Mouse (Mus musculus) neural tube, embryonic 10.5 days (tissue): ENCODE data around the gene Ypel3.
"Not testable (repeated sequence)": the region's sequence is repeated elsewhere in the genome, so short reads cannot be mapped to it uniquely, and the experiment has no call there.

ENCODE experiments used
- DNase-seq: peaks from one replicate; pipeline ENCODE4 v3.0.0-alpha.2; 2017; ENCODE audit warnings: low spot score; ENCODE audit errors: extremely low spot score

Gene Ypel3

DNA sequence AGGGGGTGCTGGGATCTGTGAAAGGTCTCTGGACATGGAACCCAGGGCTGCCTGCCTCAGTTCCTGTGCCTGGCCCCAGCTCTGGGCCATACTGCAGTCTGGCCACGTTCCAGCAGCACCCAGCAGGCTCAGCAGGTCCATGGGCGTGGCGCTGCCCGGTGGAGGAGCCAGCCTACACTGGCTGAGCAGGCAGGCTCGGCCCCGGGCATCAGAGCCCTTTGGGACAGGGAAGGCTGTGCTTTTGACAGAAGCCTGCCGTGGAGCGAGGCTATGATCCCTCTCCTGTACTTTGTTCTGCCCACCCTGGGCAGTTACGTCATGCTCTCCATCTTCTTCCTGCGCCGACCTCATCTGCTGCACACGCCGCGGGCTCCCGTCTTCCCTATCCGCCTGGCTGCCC is 10.6 kb upstream of the Ypel3 start, which contains the start of gene Gdpd3:
TSS of gene Gdpd3 (plus strand) at position 134 of the 400 bp plus-strand sequence.
- no peak for DNase-seq

GRCm38 (mm10) chr7:126767001-126767400 is 9.8 kb upstream of the Ypel3 start:
- DNase-seq = no peak

GRCm38 (mm10) chr7:126770784-126771183 is 6.0 kb upstream of the Ypel3 start:
- no peak for DNase-seq

GRCm38 (mm10) chr7:126773351-126773750 is 3.4 kb upstream of the Ypel3 start:
- no peak for DNase-seq

GRCm38 (mm10) chr7:126774463-126774862 is 2.3 kb upstream of the Ypel3 start:
- DNase-seq = no peak

DNA sequence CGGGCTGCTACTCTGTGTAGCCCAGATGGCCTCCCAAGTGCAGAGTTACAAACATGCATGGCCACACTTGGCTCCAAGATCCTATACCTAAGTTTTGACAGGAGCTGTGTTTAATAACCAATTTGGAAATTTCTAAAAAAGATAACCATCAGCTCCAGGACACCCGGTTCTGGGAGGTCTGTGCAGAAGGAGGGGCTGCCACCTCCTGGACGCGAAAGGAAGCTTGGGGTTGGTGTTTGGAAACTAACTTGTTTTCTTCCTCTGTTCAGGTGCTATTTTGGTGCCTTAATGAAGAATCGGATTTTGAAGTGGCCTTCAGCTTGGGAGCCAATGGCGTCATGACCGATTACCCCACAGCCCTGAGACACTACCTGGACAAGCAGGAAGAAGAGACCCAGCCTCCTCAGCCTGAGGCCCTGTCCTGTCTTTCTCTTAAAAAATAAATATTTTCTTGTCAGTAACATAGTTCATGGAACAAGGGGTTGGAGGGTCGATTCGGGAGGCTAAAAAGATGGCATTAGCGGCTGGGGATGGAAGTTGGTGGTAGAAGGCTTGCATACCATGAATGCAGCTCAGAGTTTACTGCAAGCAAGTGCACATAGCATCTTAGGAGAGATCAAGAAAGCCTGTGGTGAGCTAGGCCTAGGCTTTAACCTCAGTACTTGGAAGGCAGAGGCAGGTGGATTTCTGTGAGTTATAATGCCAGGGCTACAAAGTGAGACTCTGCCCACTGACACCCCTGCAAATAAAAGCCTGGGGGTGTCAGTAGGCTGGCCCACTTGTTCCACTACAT is 1.4 kb upstream of the Ypel3 start:
- no peak for DNase-seq

DNA sequence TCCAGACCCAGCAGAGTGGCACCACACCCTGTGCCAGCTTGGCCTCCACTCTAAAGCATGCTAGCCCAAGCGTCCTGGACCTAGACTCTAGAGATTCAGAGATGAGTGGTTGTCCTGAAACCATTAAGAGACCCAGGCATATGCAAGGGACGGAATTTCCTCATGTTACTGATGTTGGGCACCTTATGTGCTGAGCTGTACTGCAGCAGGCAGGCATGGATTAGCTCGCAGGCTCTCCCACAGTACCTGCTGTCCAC is 849 bp upstream of the Ypel3 start:
- no peak for DNase-seq

DNA sequence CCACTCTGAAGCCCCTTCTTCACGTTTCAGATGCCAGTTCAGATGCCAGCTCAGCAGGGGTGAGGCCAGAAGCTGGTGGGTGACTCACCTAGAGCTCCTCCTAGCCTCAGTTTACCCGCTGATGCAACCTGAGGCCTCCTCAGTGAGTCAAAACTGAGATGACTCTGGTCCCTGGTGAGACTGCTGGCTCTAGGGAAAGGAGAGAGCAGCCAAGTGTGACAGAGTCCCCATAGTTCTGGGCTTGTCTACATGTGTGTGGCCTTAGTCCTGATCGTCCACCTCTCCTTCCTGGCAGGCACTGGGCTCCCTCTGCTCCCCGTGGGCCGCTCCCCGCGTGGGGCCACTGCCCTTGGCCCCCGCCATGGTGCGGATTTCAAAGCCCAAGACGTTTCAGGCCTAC is 721 bp downstream of the Ypel3 start:
- DNase-seq = no peak

- no peak for DNase-seq
Measured at GRCm38 (mm10) chr7:126778147-126778546, 1.4 kb downstream of the Ypel3 start.

DNA sequence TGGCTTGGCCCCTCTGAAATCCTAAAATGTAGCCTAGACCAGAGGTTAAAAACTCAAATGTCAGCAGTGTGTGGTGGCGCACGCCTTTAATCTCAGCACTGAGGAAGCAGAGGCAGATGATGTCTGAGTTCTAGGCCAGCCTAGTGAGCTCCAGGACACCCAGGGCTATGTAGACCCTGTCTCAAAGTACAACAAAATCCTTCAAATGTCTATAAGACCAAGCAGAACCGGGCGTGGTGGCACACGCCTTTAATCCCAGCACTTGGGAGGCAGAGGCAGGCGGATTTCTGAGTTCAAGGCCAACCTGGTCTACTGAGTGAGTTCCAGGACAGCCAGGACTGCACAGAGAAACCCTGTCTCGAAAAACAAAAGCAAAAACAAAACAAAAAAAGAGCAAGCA is 2.3 kb downstream of the Ypel3 start:
- DNase-seq = not testable (repeated sequence)

DNA sequence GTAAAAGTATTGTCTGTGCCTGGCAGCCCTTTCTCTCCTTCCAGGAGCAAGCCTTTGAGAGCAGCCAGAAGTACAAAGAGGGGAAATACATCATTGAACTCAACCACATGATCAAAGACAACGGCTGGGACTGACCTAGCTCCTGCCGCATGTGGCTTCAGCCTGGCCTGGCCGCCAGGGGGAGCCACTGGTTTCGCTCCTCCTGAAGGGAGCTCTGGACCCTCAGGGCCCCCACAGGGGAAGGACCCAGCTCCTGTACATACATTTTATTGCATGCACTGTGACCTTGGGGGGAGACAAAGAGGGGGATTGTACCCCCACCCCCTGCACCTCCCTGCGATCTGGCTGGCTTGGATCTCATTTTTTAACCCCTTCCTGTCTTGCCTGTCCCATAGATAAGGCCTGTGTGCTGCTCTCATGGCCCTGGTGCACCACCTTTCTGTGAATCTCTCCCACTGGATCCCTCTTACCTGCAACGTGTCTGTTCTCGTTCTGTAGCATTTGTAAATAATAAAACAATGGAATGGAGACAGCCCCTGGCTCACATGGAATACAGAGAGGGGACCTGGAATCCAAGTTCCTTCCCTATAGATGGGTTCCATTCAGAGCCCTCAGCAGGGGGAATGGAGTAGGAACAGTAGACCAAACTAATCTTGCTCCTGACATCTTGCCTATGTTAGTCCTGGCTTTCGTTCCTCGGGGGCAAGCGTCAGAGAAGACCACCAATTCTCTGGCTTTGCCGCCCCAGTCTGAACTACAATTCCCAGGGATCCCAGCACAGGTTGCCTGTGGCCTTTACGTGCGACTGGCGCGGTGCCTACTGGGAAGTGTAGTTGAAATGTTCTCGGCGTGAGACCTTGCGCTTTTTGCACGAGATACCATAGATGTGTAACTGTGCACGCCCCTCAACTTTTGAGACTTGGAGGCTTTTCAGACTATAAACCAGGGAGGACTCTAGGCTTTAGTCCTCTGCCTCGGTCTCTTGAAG is 3.5 kb downstream of the Ypel3 start:
- DNase-seq = peak; percentile 94

- DNase-seq = no peak
Measured at GRCm38 (mm10) chr7:126780971-126781635, 4.3 kb downstream of the Ypel3 start, which contains the start of gene Tbx6. Tbx6 (plus strand) TSS chr7:126781483.

- DNase-seq = no peak
Measured at GRCm38 (mm10) chr7:126781661-126782370, 5.1 kb downstream of the Ypel3 start.

GRCm38 (mm10) chr7:126782693-126783092 is 5.9 kb downstream of the Ypel3 start:
- DNase-seq = no peak

DNA sequence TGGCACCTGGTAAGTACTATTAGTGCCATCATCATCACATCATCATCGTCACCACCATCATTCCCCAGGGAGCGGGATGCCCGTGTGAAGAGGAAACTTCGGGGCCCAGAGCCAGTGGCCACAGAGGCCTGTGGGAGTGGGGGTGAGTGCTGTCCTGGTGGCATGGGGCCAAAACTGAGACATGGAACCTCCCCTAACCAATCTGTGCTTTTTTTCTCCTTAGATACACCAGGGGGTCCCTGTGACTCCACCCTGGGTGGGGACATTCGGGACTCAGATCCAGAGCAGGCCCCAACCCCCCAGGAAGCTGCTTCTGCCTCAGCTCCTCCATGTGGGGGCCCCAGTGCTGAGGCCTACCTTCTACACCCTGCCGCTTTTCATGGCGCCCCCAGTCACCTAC is 7.7 kb downstream of the Ypel3 start:
- no peak for DNase-seq

- DNase-seq = no peak
Measured at GRCm38 (mm10) chr7:126785056-126785455, 8.3 kb downstream of the Ypel3 start.

DNA sequence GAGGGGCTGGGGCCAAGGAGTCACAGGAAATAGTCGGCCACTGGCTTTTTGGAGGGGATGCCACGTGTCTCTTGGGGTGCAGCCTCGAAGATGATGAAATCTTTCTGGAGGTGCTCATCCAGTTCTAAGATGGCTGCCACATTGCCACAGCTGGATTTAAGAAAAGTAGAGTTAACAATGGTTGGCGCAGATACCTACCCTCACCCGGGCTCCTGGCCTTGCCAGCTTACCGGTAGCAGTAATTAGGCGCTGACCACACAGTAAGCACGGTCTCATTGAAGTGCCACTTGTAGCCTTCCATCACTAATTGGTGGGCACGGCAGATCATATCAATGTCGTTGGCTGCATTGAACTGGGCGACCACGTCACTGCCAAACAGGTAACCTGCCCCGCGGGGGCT is 9.4 kb downstream of the Ypel3 start:
- no peak for DNase-seq

- no peak for DNase-seq
Measured at GRCm38 (mm10) chr7:126789141-126789540, 12.4 kb downstream of the Ypel3 start.

GRCm38 (mm10) chr7:126791851-126792720 is 15.3 kb downstream of the Ypel3 start, which contains the start of gene Ppp4c:
Ppp4c (minus strand) TSS chr7:126792496.
- DNase-seq = peak; percentile 99
